Mouse (Mus musculus): ENCODE data around the gene Pla2g2d. TPM values are rescaled to one million over a fixed set of nuclear protein-coding genes. Genes with fewer than 3 reads are reported as not detected.

Gene Pla2g2d
- polyA plus RNA-seq, 1 experiment from 2014 or later = not detected

GRCm38 (mm10) chr4:138771970-138772369 lies 3.6 kb upstream of the Pla2g2d start:
- WGBS (ENCODE audit: insufficient replicate concordance) = 63% methylated on average over 10 of the region's 10 CpGs
- H3K4me3 ChIP-seq (ENCODE audit: low read depth, low read length) = no peak overlapping the region
- no peak overlapping the region for H3K27ac ChIP-seq (ENCODE audit: low read length)
- H3K9ac ChIP-seq (ENCODE audit: low read depth, low read length) = no peak overlapping the region
- H3K27me3 ChIP-seq (ENCODE audit: control insufficient read depth, insufficient read depth, low read depth, low read length) = no peaks in the 10 kb centered on the region
- H3K4me2 ChIP-seq (ENCODE audit: low read depth, low read length) = no peak overlapping the region
- no peaks in the 10 kb centered on the region for H3K36me3 ChIP-seq (ENCODE audit: control insufficient read depth, insufficient read depth)
- H3K9me3 ChIP-seq (replicated peaks; ENCODE audit: control insufficient read depth, low read length) = no peaks in the 10 kb centered on the region
- H3K4me1 ChIP-seq (ENCODE audit: control insufficient read depth, low read depth, low read length) = no peaks in the 10 kb centered on the region
- no peak for ATAC-seq (ENCODE audit: low read depth)

GRCm38 (mm10) chr4:138772386-138772785 lies 3.1 kb upstream of the Pla2g2d start:
- no peak overlapping the region for H3K4me3 ChIP-seq (ENCODE audit: low read depth, low read length)
- no peak for ATAC-seq (ENCODE audit: low read depth)
- 48% methylated on average over 5 of the region's 5 CpGs for WGBS (ENCODE audit: insufficient replicate concordance)
- H3K27ac ChIP-seq (ENCODE audit: low read length) = no peak overlapping the region
- H3K9me3 ChIP-seq (replicated peaks; ENCODE audit: control insufficient read depth, low read length) = no peaks in the 10 kb centered on the region
- no peak overlapping the region for H3K9ac ChIP-seq (ENCODE audit: low read depth, low read length)
- no peaks in the 10 kb centered on the region for H3K27me3 ChIP-seq (ENCODE audit: control insufficient read depth, insufficient read depth, low read depth, low read length)
- no peaks in the 10 kb centered on the region for H3K36me3 ChIP-seq (ENCODE audit: control insufficient read depth, insufficient read depth)
- H3K4me2 ChIP-seq (ENCODE audit: low read depth, low read length) = no peak overlapping the region
- H3K4me1 ChIP-seq (ENCODE audit: control insufficient read depth, low read depth, low read length) = no peaks in the 10 kb centered on the region

GRCm38 (mm10) chr4:138777417-138778407 lies 2.2 kb downstream of the Pla2g2d start:
- Histone ChIP-seq H3K4me1 (ENCODE audit: control insufficient read depth, low read depth, low read length) (no peaks in the 10 kb centered on the region), H3K9ac (ENCODE audit: low read depth, low read length) (no peak overlapping the region)
- 32% methylated on average over 20 of the region's 20 CpGs for WGBS (ENCODE audit: insufficient replicate concordance)

GRCm38 (mm10) chr4:138780300-138780699 lies 4.8 kb downstream of the Pla2g2d start:
- Histone ChIP-seq H3K4me2 (ENCODE audit: low read depth, low read length) (no peak overlapping the region), H3K4me1 (ENCODE audit: control insufficient read depth, low read depth, low read length) (no peaks in the 10 kb centered on the region), H3K9ac (ENCODE audit: low read depth, low read length) (no peak overlapping the region), H3K36me3 (ENCODE audit: control insufficient read depth, insufficient read depth) (no peaks in the 10 kb centered on the region), H3K9me3 (replicated peaks; ENCODE audit: control insufficient read depth, low read length) (no peaks in the 10 kb centered on the region), H3K4me3 (ENCODE audit: low read depth, low read length) (no peak overlapping the region), H3K27me3 (ENCODE audit: control insufficient read depth, insufficient read depth, low read depth, low read length) (no peaks in the 10 kb centered on the region), H3K27ac (ENCODE audit: low read length) (no peak overlapping the region)
- ATAC-seq (ENCODE audit: low read depth) = no peak
- WGBS (ENCODE audit: insufficient replicate concordance) = 61% methylated on average over 5 of the region's 5 CpGs

More at GRCm38 (mm10) chr4:138777417-138778407, 2.2 kb downstream of the Pla2g2d start:
- no peaks in the 10 kb centered on the region for H3K27me3 ChIP-seq (ENCODE audit: control insufficient read depth, insufficient read depth, low read depth, low read length)
- no peak for ATAC-seq (ENCODE audit: low read depth)
- no peak overlapping the region for H3K4me2 ChIP-seq (ENCODE audit: low read depth, low read length)
- no peaks in the 10 kb centered on the region for H3K36me3 ChIP-seq (ENCODE audit: control insufficient read depth, insufficient read depth)
- no peak overlapping the region for H3K27ac ChIP-seq (ENCODE audit: low read length)
- H3K4me3 ChIP-seq (ENCODE audit: low read depth, low read length) = no peak overlapping the region
- no peaks in the 10 kb centered on the region for H3K9me3 ChIP-seq (replicated peaks; ENCODE audit: control insufficient read depth, low read length)

GRCm38 (mm10) chr4:138782098-138782497 lies 6.6 kb downstream of the Pla2g2d start:
- Histone ChIP-seq H3K27ac (ENCODE audit: low read length) (no peak overlapping the region), H3K9me3 (replicated peaks; ENCODE audit: control insufficient read depth, low read length) (no peaks in the 10 kb centered on the region), H3K36me3 (ENCODE audit: control insufficient read depth, insufficient read depth) (no peaks in the 10 kb centered on the region), H3K27me3 (ENCODE audit: control insufficient read depth, insufficient read depth, low read depth, low read length) (no peaks in the 10 kb centered on the region), H3K4me1 (ENCODE audit: control insufficient read depth, low read depth, low read length) (no peaks in the 10 kb centered on the region), H3K4me2 (ENCODE audit: low read depth, low read length) (no peak overlapping the region), H3K9ac (ENCODE audit: low read depth, low read length) (no peak overlapping the region), H3K4me3 (ENCODE audit: low read depth, low read length) (no peak overlapping the region)
- ATAC-seq (ENCODE audit: low read depth) = no peak
- 56% methylated on average over 6 of the region's 6 CpGs for WGBS (ENCODE audit: insufficient replicate concordance)

- WGBS (ENCODE audit: insufficient replicate concordance) = 36% methylated on average over 4 of the region's 4 CpGs
- Histone ChIP-seq H3K27me3 (ENCODE audit: control insufficient read depth, insufficient read depth, low read depth, low read length) (no peaks in the 10 kb centered on the region), H3K27ac (ENCODE audit: low read length) (no peak overlapping the region), H3K4me3 (ENCODE audit: low read depth, low read length) (no peak overlapping the region), H3K4me2 (ENCODE audit: low read depth, low read length) (no peak overlapping the region), H3K9me3 (replicated peaks; ENCODE audit: control insufficient read depth, low read length) (no peaks in the 10 kb centered on the region), H3K4me1 (ENCODE audit: control insufficient read depth, low read depth, low read length) (no peaks in the 10 kb centered on the region), H3K36me3 (ENCODE audit: control insufficient read depth, insufficient read depth) (no peaks in the 10 kb centered on the region), H3K9ac (ENCODE audit: low read depth, low read length) (no peak overlapping the region)
- no peak for ATAC-seq (ENCODE audit: low read depth)
Observed at GRCm38 (mm10) chr4:138785721-138786120, 10.2 kb downstream of the Pla2g2d start.

- no peaks in the 10 kb centered on the region for H3K4me1 ChIP-seq (ENCODE audit: control insufficient read depth, low read depth, low read length)
- no peak overlapping the region for H3K27ac ChIP-seq (ENCODE audit: low read length)
- ATAC-seq (ENCODE audit: low read depth) = no peak
- no peak overlapping the region for H3K4me2 ChIP-seq (ENCODE audit: low read depth, low read length)
- no peaks in the 10 kb centered on the region for H3K9me3 ChIP-seq (replicated peaks; ENCODE audit: control insufficient read depth, low read length)
- no peak overlapping the region for H3K4me3 ChIP-seq (ENCODE audit: low read depth, low read length)
- WGBS (ENCODE audit: insufficient replicate concordance) = 40% methylated on average over 4 of the region's 4 CpGs
- no peaks in the 10 kb centered on the region for H3K27me3 ChIP-seq (ENCODE audit: control insufficient read depth, insufficient read depth, low read depth, low read length)
- H3K36me3 ChIP-seq (ENCODE audit: control insufficient read depth, insufficient read depth) = no peaks in the 10 kb centered on the region
- H3K9ac ChIP-seq (ENCODE audit: low read depth, low read length) = no peak overlapping the region
Observed at GRCm38 (mm10) chr4:138786141-138786540, 10.6 kb downstream of the Pla2g2d start.

GRCm38 (mm10) chr4:138788381-138788780 lies 12.8 kb downstream of the Pla2g2d start:
- H3K9ac ChIP-seq (ENCODE audit: low read depth, low read length) = no peak overlapping the region
- no peak overlapping the region for H3K27ac ChIP-seq (ENCODE audit: low read length)
- H3K36me3 ChIP-seq (ENCODE audit: control insufficient read depth, insufficient read depth) = no peaks in the 10 kb centered on the region
- no peaks in the 10 kb centered on the region for H3K9me3 ChIP-seq (replicated peaks; ENCODE audit: control insufficient read depth, low read length)
- WGBS (ENCODE audit: insufficient replicate concordance) = 53% methylated on average over 4 of the region's 4 CpGs
- H3K4me1 ChIP-seq (ENCODE audit: control insufficient read depth, low read depth, low read length) = no peaks in the 10 kb centered on the region
- no peaks in the 10 kb centered on the region for H3K27me3 ChIP-seq (ENCODE audit: control insufficient read depth, insufficient read depth, low read depth, low read length)
- H3K4me2 ChIP-seq (ENCODE audit: low read depth, low read length) = no peak overlapping the region
- no peak for ATAC-seq (ENCODE audit: low read depth)
- no peak overlapping the region for H3K4me3 ChIP-seq (ENCODE audit: low read depth, low read length)

- Histone ChIP-seq H3K4me2 (ENCODE audit: low read depth, low read length) (no peak overlapping the region), H3K4me1 (ENCODE audit: control insufficient read depth, low read depth, low read length) (no peaks in the 10 kb centered on the region), H3K9me3 (replicated peaks; ENCODE audit: control insufficient read depth, low read length) (no peaks in the 10 kb centered on the region), H3K36me3 (ENCODE audit: control insufficient read depth, insufficient read depth) (no peaks in the 10 kb centered on the region), H3K27ac (ENCODE audit: low read length) (no peak overlapping the region), H3K4me3 (ENCODE audit: low read depth, low read length) (no peak overlapping the region), H3K27me3 (ENCODE audit: control insufficient read depth, insufficient read depth, low read depth, low read length) (no peaks in the 10 kb centered on the region), H3K9ac (ENCODE audit: low read depth, low read length) (no peak overlapping the region)
- 51% methylated on average over 6 of the region's 6 CpGs for WGBS (ENCODE audit: insufficient replicate concordance)
- ATAC-seq (ENCODE audit: low read depth) = no peak
Observed at GRCm38 (mm10) chr4:138791452-138791851, 15.9 kb downstream of the Pla2g2d start.

Measured in liver, embryonic 16.5 days (tissue).